Comparison of ENCODE assay signal across 10 mouse cellular contexts in the genomic region with DNA sequence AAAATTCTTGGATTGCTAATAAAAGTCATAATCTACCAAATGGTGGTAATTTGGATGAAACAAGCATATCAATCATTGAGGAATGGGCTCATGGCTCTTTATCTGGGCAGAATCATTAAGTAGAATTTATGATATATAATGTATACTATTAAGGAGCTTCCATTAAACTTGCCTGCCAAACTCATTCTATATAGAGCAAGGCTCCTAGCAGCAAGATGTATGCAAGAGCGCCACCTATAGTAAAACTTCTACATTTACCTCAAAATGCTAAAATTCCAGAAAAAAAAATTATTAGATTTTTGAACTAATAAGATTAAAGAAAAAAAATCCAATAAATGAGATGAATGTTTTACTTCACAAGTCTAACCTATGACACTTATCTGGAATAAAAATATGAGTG.
DNase-seq lines count a peak whose midpoint lies in the region; ATAC-seq and TF ChIP-seq lines count a peak whose summit lies in the region.
"Had no signal": no experiment of that assay in that cellular context is flagged by ENCODE, and none has a peak within 500 bp of the region (broad histone marks: within the 10 kb centered on the region; RNA-seq: fewer than 3 reads in every experiment).

No protein-coding gene starts in this region.

- no peak overlapping the region for H3K27ac ChIP-seq in gastrocnemius, adult 2 months
- no peak overlapping the region for H3K27ac ChIP-seq in limb, embryonic 14.5 days (replicated peaks; ENCODE audit: low read depth, low read length)
- no peak overlapping the region for H3K27ac ChIP-seq in limb, embryonic 10.5 days
- H3K27ac ChIP-seq in MEL (ENCODE audit: control insufficient read depth, low read depth, low read length) = no peak overlapping the region
- H3K27ac ChIP-seq: limb, embryonic 13.5 days had no signal

- no peak for DNase-seq in gastrocnemius, adult 2 months
- no peak for DNase-seq in gastrocnemius, adult 8-10 months (ENCODE audit: low spot score in 2 of 2)
- peak; percentile 78 for DNase-seq in limb, embryonic 14.5 days (ENCODE audit: low spot score)
- DNase-seq in limb, embryonic 10.5 days (ENCODE audit: low spot score) = no peak
- peak; percentile 57 for DNase-seq in MEL (ENCODE audit: low read depth, low spot score)
- DNase-seq in lung, postnatal 10 days = no peak

- TF ChIP-seq POLR2A in limb, embryonic 14.5 days (IDR thresholded peaks at IDR 0.05; ENCODE audit: borderline replicate concordance, extremely low read depth, insufficient read depth, insufficient read length) = no peak
- no peak for TF ChIP-seq POLR2A in MEL (IDR thresholded peaks at IDR 0.05; ENCODE audit: control insufficient read depth in 1 of 2, insufficient read depth in 1 of 2, low read depth in 1 of 2, low read length in 2 of 2, poor library complexity in 1 of 2)

- no peak overlapping the region for H3K9ac ChIP-seq in limb, embryonic 14.5 days (ENCODE audit: low read depth, low read length, severe bottlenecking)
- no peak overlapping the region for H3K9ac ChIP-seq in MEL (ENCODE audit: control insufficient read depth, low read depth, low read length, poor library complexity, severe bottlenecking)
- H3K9ac ChIP-seq: heart, embryonic 12.5 days; limb, embryonic 13.5 days had no signal

- no peak overlapping the region for H3K4me3 ChIP-seq in gastrocnemius, adult 2 months
- H3K4me3 ChIP-seq in limb, embryonic 14.5 days (replicated peaks; ENCODE audit: low read length) = no peak overlapping the region
- H3K4me3 ChIP-seq in limb, embryonic 10.5 days = no peak overlapping the region
- no peak overlapping the region for H3K4me3 ChIP-seq in MEL (ENCODE audit: control insufficient read depth in 1 of 2, insufficient read depth in 1 of 2, low read depth in 2 of 2, low read length in 2 of 2)
- H3K4me3 ChIP-seq: heart, embryonic 12.5 days; limb, embryonic 13.5 days had no signal

- TF ChIP-seq RAD21 in MEL (IDR thresholded peaks at IDR 0.05; ENCODE audit: low read depth, low read length) = peak; percentile 90

- no peak for TF ChIP-seq EP300 in MEL (IDR thresholded peaks at IDR 0.05; ENCODE audit: low read depth in 1 of 2, low read length in 2 of 2)

- no peaks in the 10 kb centered on the region for H3K4me1 ChIP-seq in limb, embryonic 14.5 days (ENCODE audit: control insufficient read depth, insufficient read depth, low read length)
- H3K4me1 ChIP-seq in limb, embryonic 10.5 days = no peaks in the 10 kb centered on the region
- peaks cover 0 to 2% of the 10 kb centered on the region in 2 experiments; a peak in 1 of 4 replicates for H3K4me1 ChIP-seq in MEL (ENCODE audit: control insufficient read depth in 1 of 2, insufficient read depth in 2 of 2, low read length in 2 of 2)
- H3K4me1 ChIP-seq: heart, embryonic 12.5 days; limb, embryonic 13.5 days had no signal

- H3K4me2 ChIP-seq in limb, embryonic 14.5 days (replicated peaks; ENCODE audit: low read depth, low read length, severe bottlenecking) = no peak overlapping the region
- H3K4me2 ChIP-seq: heart, embryonic 12.5 days; limb, embryonic 13.5 days had no signal

- intact Hi-C loops in gastrocnemius, adult 2 months (cut with DNase I) = no loop called here

- no peaks in the 10 kb centered on the region for H3K9me3 ChIP-seq in limb, embryonic 14.5 days (ENCODE audit: control insufficient read depth, low read length)
- H3K9me3 ChIP-seq in limb, embryonic 10.5 days (replicated peaks) = no peaks in the 10 kb centered on the region
- H3K9me3 ChIP-seq in MEL (replicated peaks; ENCODE audit: insufficient read depth, low read length) = no peaks in the 10 kb centered on the region
- H3K9me3 ChIP-seq: heart, embryonic 12.5 days; limb, embryonic 13.5 days had no signal

- no peaks in the 10 kb centered on the region for H3K79me2 ChIP-seq in MEL (ENCODE audit: control insufficient read depth, insufficient read depth, low read length, poor library complexity)

- WGBS in limb, embryonic 14.5 days = 10% methylated on average over 1 of the region's 1 CpGs
- WGBS in limb, embryonic 10.5 days = 8% methylated on average over 1 of the region's 1 CpGs

- no peak for ATAC-seq in limb, embryonic 14.5 days (ENCODE audit: low FRiP score, low read depth)
- peak; percentile 59 for ATAC-seq in granulocyte monocyte progenitor cell, adult 5-6 weeks (replicated peaks; ENCODE audit: poor library complexity, severe bottlenecking)
- no peak for ATAC-seq in inflammation-experienced regulatory T-cells, adult 6 months

- no peaks in the 10 kb centered on the region for H3K36me3 ChIP-seq in limb, embryonic 14.5 days (ENCODE audit: control insufficient read depth, insufficient read depth, low read length)
- no peaks in the 10 kb centered on the region for H3K36me3 ChIP-seq in limb, embryonic 10.5 days
- H3K36me3 ChIP-seq in MEL (ENCODE audit: control insufficient read depth in 1 of 2, insufficient read depth in 2 of 2, low read length in 2 of 2) = no peaks in the 10 kb centered on the region; a peak in 1 of 4 replicates
- H3K36me3 ChIP-seq: heart, embryonic 12.5 days; limb, embryonic 13.5 days had no signal

- TF ChIP-seq CTCF in gastrocnemius, adult 2 months (IDR thresholded peaks at IDR 0.05) = peak; percentile 49
- TF ChIP-seq CTCF in MEL (IDR thresholded peaks at IDR 0.05 in 2 of 3, conservative IDR thresholded peaks at IDR 0.05 in 1 of 3; ENCODE audit: control insufficient read depth in 1 of 3, insufficient read depth in 1 of 3, low read depth in 2 of 3, low read length in 3 of 3, poor library complexity in 1 of 3, severe bottlenecking in 1 of 3) = peak; percentile 24 to 68 (median 42); a peak in 5 of 6 replicates

- H3K27me3 ChIP-seq in limb, embryonic 14.5 days (ENCODE audit: control insufficient read depth, insufficient read depth, low read length) = no peaks in the 10 kb centered on the region
- H3K27me3 ChIP-seq in limb, embryonic 10.5 days (ENCODE audit: low read depth, poor library complexity, severe bottlenecking) = no peaks in the 10 kb centered on the region
- H3K27me3 ChIP-seq in MEL (ENCODE audit: control insufficient read depth in 1 of 2, insufficient read depth in 2 of 2, low read length in 2 of 2) = no peaks in the 10 kb centered on the region
- H3K27me3 ChIP-seq: heart, embryonic 12.5 days; limb, embryonic 13.5 days had no signal

TF ChIP-seq in MEL, 35 proteins besides CTCF, POLR2A, EP300 and RAD21:
- TF ChIP-seq ZC3H11A (IDR thresholded peaks at IDR 0.05; ENCODE audit: low read depth, low read length) (peak; percentile 89), ZKSCAN1 (IDR thresholded peaks at IDR 0.05; ENCODE audit: low read depth, low read length) (no peak), POLR2AphosphoS2 (IDR thresholded peaks at IDR 0.05; ENCODE audit: low read length) (no peak), CHD2 (IDR thresholded peaks at IDR 0.05; ENCODE audit: low read length) (no peak), TAL1 (IDR thresholded peaks at IDR 0.05; ENCODE audit: low read length) (no peak), SMC3 (IDR thresholded peaks at IDR 0.05; ENCODE audit: low read depth, low read length) (peak; percentile 84), ZNF384 (IDR thresholded peaks at IDR 0.05; ENCODE audit: low read depth, low read length) (peak; percentile 64; the same call in 1 of the 2 replicates)

Comparison
In these comparisons a context has a peak if more than half of its experiments do, and no peak if none do; other contexts are left out.
1. DNase-seq: peak in limb, embryonic 14.5 days (single experiment) and MEL (single experiment); none in gastrocnemius, adult 2 months (single experiment), gastrocnemius, adult 8-10 months (0 of 2), limb, embryonic 10.5 days (single experiment) and lung, postnatal 10 days (single experiment).